Mouse (Mus musculus) lung, adult 2 months (tissue): ENCODE measurements around the gene Alad. TPM values are rescaled to one million over a fixed set of nuclear protein-coding genes. Genes with fewer than 3 reads are reported as not detected.

Experiments
- DNase-seq: peaks from one replicate; pipeline ENCODE4 v3.0.0; 2022
- H3K4me1 ChIP-seq: fragments of 200-500 bp; 2 replicates; pipeline ENCODE4 v1.6.1; 2011; ENCODE audit warnings: low read length; ENCODE audit not compliant: control insufficient read depth, insufficient read depth
- H3K4me3 ChIP-seq: fragments of 200-500 bp; replicated peaks from 2 replicates; pipeline ENCODE3; 2011; ENCODE audit warnings: low read depth, mild to moderate bottlenecking, control low read depth, low read length; ENCODE audit errors: extremely low read depth
- CTCF ChIP-seq: fragments of 200-500 bp; IDR thresholded peaks from 2 replicates; pipeline ENCODE4 v1.5.1; 2011; ENCODE audit warnings: mild to moderate bottlenecking, low read length, control low read depth; ENCODE audit not compliant: insufficient read depth
- POLR2A ChIP-seq: fragments of 200-500 bp; IDR thresholded peaks from 2 replicates; pipeline ENCODE4 v1.6.1; 2011; ENCODE audit warnings: low read depth, mild to moderate bottlenecking, control low read depth, low read length, borderline replicate concordance; ENCODE audit errors: extremely low read depth
- WGBS: fragments of 180-500 bp; shearing (Covaris S2); methylation state at CpG from one replicate; pipeline ENCODE4 v1.1.7; 2018; 5-methylcytosine and 5-hydroxymethylcytosine counted together
- polyA plus RNA-seq: library from polyadenylated mRNA; depleted of rRNA; stranded (reverse); fragments of >200 nt; gene quantifications from 2 replicates; pipeline ENCODE4 v1.2.3, GENCODE M21; 2012

Gene Alad
- polyA plus RNA-seq, 1 experiment, result 141 TPM

DNA sequence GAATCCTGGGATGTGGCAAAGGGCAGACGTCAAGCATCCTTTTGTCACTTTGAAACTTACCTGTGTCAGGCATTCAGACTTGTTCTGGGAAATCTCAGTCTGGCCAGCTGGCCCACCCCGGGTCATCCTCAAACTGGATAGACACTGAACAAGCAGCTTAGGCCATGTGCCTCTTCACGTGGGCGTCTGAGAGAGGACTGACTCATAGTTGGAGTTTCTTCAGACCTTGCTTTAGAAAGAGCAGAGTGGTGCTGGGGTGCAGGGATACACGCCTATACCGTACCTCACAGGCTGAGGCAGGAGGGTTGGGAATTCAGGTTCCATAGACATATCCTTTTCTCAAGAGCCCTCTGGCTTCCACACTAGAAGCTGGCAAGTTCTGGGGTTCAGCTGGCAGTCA is 24.1 kb upstream of the Alad start:
- no peak for DNase-seq
- H3K4me3 ChIP-seq, result no peak overlapping the region
- 79% methylated on average over 6 of the region's 6 CpGs for WGBS
- H3K4me1 ChIP-seq, result no peaks in the 10 kb centered on the region
- TF ChIP-seq CTCF, result no peak
- no peak for TF ChIP-seq POLR2A

DNA sequence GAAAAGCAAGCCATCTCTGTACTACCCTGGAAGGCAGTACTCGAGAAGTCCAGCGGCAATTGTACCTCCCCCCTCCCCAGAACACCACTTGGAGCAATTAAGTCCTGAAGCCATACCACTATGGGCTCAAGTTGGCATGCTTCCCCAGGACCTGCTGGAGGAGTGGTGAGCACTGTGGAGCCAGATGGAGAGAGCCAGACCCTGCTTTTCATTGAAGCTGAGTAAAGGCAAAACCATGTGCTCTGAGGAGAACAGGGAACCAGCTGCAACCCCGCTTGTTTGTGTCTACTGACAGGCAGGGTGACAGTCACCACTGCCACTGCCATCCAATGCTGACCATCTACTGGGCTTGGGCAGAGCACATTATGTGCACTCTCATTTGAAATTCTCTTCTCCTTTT is 22.1 kb upstream of the Alad start:
- 77% methylated on average over 3 of the region's 3 CpGs for WGBS
- TF ChIP-seq POLR2A, result no peak
- TF ChIP-seq CTCF, result no peak
- DNase-seq, result no peak

DNA sequence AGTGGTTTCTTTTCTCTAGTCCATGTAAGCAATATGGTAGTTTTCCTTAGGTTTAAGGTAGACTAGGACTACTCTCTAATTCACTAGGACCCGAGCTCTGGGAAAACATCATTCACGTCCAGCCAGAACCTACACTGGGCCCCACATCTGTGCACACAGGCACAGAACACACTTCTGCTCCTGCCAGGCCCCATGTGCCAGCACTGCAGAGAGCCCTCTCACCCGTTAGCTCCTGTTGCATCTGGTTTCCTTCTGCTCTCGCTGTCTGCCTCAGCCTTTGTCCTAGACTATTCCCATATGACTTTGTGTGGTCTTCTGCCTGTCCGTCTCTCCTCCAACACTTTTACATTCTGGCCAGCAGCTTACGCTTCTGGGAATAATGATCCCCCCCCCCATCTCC is 14.0 kb upstream of the Alad start:
- TF ChIP-seq CTCF (no peak), POLR2A (no peak)
- WGBS, result 84% methylated on average over 6 of the region's 6 CpGs
- no peak for DNase-seq
- no peaks in the 10 kb centered on the region; the same call in 1 of the 2 replicates for H3K4me1 ChIP-seq
- no peak overlapping the region for H3K4me3 ChIP-seq

More for the DNA sequence above, 22.1 kb upstream of the Alad start:
- Histone ChIP-seq H3K4me1 (no peaks in the 10 kb centered on the region), H3K4me3 (no peak overlapping the region)

DNA sequence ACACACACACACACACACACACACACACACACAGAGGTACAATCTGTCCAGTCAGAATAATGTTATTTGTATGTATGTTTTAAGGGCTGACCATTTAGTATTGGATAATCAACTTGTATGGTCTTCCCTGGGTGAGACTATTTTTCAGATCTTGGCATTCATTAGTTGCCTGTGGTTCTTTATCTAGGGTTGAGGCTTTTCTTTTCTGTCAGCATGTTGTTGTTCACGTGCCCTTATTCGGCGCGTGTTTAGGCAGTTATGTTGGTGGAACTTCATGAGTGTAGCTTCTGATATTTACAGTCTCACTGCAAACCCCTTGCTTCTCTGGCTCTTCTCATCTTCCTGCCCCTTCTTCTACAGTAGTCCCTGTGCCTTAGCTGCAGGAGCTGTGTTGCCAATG is 7.9 kb upstream of the Alad start:
- whole genome bisulfite sequencing, result 80% methylated on average over 4 of the region's 4 CpGs
- DNase-seq, result no peak
- Histone ChIP-seq H3K4me1 (peaks cover 4% of the 10 kb centered on the region), H3K4me3 (no peak overlapping the region)
- no peak for TF ChIP-seq CTCF
- no peak for TF ChIP-seq POLR2A

DNA sequence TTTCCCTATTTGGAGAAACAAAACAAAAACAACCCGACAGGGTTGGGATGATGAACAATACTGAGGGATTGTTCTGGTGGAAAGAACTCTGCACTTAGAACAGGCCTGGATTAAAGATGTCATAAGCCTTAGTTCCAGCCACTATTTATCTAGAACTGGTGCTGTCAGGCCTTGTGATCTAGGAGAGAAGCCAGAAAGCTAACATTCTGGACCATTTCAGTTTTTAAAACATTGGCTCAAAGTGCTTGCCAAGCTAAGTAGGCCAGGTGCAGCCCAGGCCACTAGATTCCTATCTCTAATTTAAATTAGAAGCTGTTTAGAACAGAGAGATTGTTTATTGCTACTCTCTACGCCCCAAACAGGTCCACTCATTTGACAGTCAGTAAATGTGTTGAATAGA is 6.5 kb upstream of the Alad start:
- WGBS, result 48% methylated on average over 2 of the region's 2 CpGs
- peaks cover 4% of the 10 kb centered on the region for H3K4me1 ChIP-seq
- no peak overlapping the region for H3K4me3 ChIP-seq
- TF ChIP-seq POLR2A (no peak), CTCF (no peak)
- DNase-seq, result no peak

DNA sequence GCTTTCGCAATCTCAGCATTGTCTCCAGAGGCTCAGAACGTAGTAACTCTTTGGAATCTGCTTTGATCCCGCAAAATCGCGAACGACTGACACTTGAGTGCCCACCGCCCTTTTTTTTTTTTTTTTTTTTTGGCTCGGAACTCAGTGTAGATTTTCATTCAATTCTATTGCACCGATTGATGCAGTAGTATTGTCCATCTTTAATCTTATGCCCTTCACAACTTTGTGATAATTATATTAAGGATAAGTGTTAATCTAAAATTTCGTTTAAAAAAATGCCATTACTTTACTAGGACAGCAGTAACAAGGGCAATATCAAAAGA is 5.7 kb upstream of the Alad start:
- H3K4me3 ChIP-seq, result peak overlapping the region; percentile 10
- DNase-seq, result no peak
- peaks cover 4% of the 10 kb centered on the region; the same call in 1 of the 2 replicates for H3K4me1 ChIP-seq
- TF ChIP-seq CTCF, result no peak
- TF ChIP-seq POLR2A, result no peak
- 2% methylated on average over 10 of the region's 10 CpGs for WGBS

DNA sequence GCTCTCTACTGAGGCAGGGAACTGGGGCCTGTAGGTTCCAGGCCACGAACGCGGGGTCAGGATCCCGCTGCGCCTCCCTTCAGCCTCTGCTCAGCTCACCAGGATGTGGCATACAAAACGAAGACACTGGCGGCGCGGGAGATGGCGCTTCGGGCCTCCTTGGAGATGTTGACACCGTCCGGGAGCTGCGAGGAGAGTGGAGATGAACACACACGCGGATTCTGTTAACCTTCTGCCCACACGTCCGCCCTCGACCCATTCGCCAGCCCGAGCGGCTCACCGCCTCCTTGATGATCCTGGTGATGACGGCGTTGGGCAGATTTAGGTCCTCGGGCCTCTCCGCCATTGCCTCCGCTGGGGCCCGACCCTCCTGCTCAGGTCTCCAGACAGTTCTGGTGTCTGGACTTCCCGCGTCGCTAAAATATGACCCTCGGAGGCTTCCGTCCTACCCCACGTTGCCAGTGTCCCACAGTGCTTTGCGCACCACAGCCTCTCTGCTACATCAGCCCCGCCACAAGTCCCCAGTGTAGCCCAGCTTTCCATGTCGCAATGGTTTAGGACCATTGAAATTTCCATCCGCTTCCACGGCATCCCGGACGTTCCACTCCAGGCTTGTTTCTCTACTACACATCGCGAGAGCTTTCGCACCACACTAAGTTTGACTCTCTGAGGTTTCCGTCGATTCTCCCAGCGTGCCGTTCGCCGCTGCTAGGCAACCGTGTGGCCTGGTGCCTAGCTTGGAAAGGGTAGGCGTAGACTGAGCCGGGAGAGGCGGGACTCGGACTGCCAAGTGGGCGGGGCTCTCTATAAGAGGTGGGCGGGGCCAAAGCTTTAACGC is 5.2 kb upstream of the Alad start, which contains the start of the genes Pole3 and 4933430I17Rik:
Pole3 (minus strand) TSS at position 418 of the 838 bp plus-strand sequence.
4933430I17Rik (plus strand) TSS at position 719 of the 838 bp plus-strand sequence.
- peaks cover 4% of the 10 kb centered on the region; the same call in 1 of the 2 replicates for H3K4me1 ChIP-seq
- DNase-seq, result peak; percentile 98
- peak within 1 kb of the TSS; percentile 91 for H3K4me3 ChIP-seq
- TF ChIP-seq POLR2A (no peak), CTCF (no peak)
- under 1% methylated on average over 59 of the region's 59 CpGs for WGBS

DNA sequence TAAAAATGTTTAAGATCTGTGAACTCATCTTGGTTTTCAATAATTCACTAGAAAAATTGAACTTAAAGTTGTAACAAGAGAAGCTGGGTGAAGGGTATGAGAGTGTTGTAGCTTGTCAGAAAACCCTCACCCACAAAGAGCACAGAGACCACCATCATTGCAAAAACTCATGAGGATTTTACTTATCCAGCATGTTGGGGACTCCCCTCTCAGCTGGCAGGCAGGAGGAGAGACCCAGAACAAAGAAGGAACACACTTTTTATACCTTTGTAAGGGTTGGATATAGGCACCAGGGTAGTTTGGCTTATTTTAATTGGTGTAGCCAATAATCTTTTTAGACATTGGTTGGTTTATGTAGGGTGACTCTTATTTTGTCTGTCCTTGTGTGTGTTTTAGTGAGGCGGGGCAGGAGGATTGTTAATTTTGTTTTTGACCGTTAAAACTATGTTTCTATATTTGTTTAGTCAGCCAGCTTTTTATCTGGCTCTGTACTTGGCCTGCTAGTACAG is 1.2 kb upstream of the Alad start:
- 70% methylated on average over 2 of the region's 2 CpGs for WGBS
- Histone ChIP-seq H3K4me1 (peaks cover 9% of the 10 kb centered on the region; the same call in 1 of the 2 replicates), H3K4me3 (no peak overlapping the region)
- TF ChIP-seq CTCF, result no peak
- TF ChIP-seq POLR2A, result no peak
- DNase-seq, result no peak

DNA sequence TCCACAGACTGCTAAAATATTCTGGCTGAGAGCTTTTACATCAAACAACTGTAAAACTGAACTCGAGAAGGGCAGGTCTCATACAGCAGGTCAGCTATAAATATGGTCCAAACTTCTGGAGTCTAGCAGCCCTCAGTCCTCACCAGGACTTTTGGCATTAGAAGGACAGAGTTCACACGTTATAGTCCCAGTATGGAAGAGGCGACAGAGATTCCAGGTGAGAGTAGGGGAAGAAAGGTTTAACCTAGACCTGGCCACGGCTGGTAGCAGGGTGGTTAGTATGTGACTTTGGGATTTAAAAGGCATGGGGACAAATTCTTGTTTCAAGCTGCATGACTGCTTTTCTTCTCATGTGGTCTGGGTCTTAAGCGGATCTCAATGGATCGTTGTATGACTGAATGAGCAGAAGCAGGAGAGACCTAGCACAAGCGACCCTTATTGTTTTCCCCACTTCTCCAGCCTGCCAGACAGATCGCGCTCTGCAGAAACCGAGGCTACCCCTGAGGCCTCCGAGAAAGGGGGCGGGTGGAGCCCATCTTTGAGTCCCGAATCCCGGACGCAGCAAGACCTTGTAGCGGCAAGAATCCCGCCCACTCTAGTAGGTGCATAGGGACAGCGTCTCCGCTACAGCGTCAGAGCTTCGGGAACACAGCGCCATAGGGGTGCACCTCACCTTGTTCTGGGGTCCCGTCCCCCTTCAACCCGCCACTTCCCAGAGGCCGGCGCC is 433 bp downstream of the Alad start:
- TF ChIP-seq POLR2A (no peak), CTCF (no peak)
- Histone ChIP-seq H3K4me1 (peaks cover 7% of the 10 kb centered on the region; the same call in 1 of the 2 replicates), H3K4me3 (peak overlapping the region; percentile 69)
- 2% methylated on average over 26 of the region's 26 CpGs for WGBS
- DNase-seq, result no peak
